Mouse (Mus musculus) adrenal gland, postnatal 4 days (tissue): ENCODE results near the gene Olfr1039. TPM values are rescaled to one million over a fixed set of nuclear protein-coding genes. Genes with fewer than 3 reads are reported as not detected.
"Not testable (repeated sequence)": the region's sequence is repeated elsewhere in the genome, so short reads cannot be mapped to it uniquely, and the experiment has no call there.

Experiments
- DNase-seq, 2 experiments: peaks; one replicate each; pipeline ENCODE4 v3.0.0; 2021 to 2022; ENCODE audit warnings: low spot score in 2 of 2, mixed read lengths in 2 of 2
- long read RNA-seq, 2 experiments: library from polyadenylated mRNA; stranded (forward); transcript quantifications; one replicate each; pipeline ENCODE4 v2.0.0; 2021
- total RNA-seq, 2 experiments: library from RNA; stranded (reverse); gene quantifications; 2 replicates each; pipeline ENCODE4 v1.2.3; 2021

The Olfr1039 gene
- not detected for total RNA-seq
- long read RNA-seq, experiment 1 = 0 reads
- long read RNA-seq, experiment 2 = 0 reads

GRCm38 (mm10) chr2:86135828-86136227 is at the start of gene Olfr1039:
Olfr1039 (minus strand) TSS chr2:86135928.
- no peak for DNase-seq

- DNase-seq = no peak
These were observed 44.2 kb upstream of the Olfr1039 start for GRCm38 (mm10) chr2:86179950-86180349.

- no peak for DNase-seq
These were observed 42.0 kb upstream of the Olfr1039 start, which contains the start of gene Olfr1044 for GRCm38 (mm10) chr2:86177720-86178119. Olfr1044 (minus strand) TSS chr2:86177820.

GRCm38 (mm10) chr2:86175422-86175821 is 39.7 kb upstream of the Olfr1039 start:
- DNase-seq = not testable (repeated sequence)

- no peak for DNase-seq
These were observed 31.7 kb upstream of the Olfr1039 start, which contains the start of gene Olfr1043 for GRCm38 (mm10) chr2:86167422-86167821. Olfr1043 (minus strand) TSS chr2:86167522.

GRCm38 (mm10) chr2:86161738-86162137 is 26.0 kb upstream of the Olfr1039 start, which contains the start of gene Olfr1042:
Olfr1042 (minus strand) TSS chr2:86161838.
- DNase-seq = no peak

GRCm38 (mm10) chr2:86146632-86147031 is 10.9 kb upstream of the Olfr1039 start, which contains the start of gene Olfr1040:
Olfr1040 (minus strand) TSS chr2:86146732.
- DNase-seq = no peak

GRCm38 (mm10) chr2:86087285-86087684 is 48.4 kb downstream of the Olfr1039 start, which contains the start of gene Olfr1037:
Olfr1037 (minus strand) TSS chr2:86087385.
- DNase-seq = no peak

- DNase-seq = not testable (repeated sequence)
These were observed 55.2 kb downstream of the Olfr1039 start for GRCm38 (mm10) chr2:86080478-86080877.

Other genes starting within 250 kb of the Olfr1039 start
- gene Olfr1024, start 230.9 kb downstream of the Olfr1039 start, total RNA-seq = not detected
- gene Olfr1025-ps1, start 220.7 kb downstream of the Olfr1039 start, total RNA-seq = not detected
- gene Olfr1026, start 214.4 kb downstream of the Olfr1039 start, total RNA-seq = not detected
- not detected for gene Olfr1028, start 185.5 kb downstream of the Olfr1039 start, total RNA-seq
- not detected for gene Olfr1029, start 162.0 kb downstream of the Olfr1039 start, total RNA-seq
- not detected for gene Olfr1030, start 156.7 kb downstream of the Olfr1039 start, total RNA-seq
- gene Olfr1031, start 145.6 kb downstream of the Olfr1039 start, total RNA-seq = not detected
- not detected for gene Olfr1032, start 130.4 kb downstream of the Olfr1039 start, total RNA-seq
- gene Olfr1033, start 115.3 kb downstream of the Olfr1039 start, total RNA-seq = 1 to 10 TPM; 3.2 to 6.0 TPM
- gene Olfr1034, start 90.1 kb downstream of the Olfr1039 start, total RNA-seq = under 1 TPM; 0.11 to 0.31 TPM
- gene Olfr1036, start 61.9 kb downstream of the Olfr1039 start, total RNA-seq = not detected
- not detected for gene Olfr1037, start 48.5 kb downstream of the Olfr1039 start, total RNA-seq
- gene Olfr1040, start 10.8 kb upstream of the Olfr1039 start, total RNA-seq = not detected
- not detected for gene Olfr1042, start 25.9 kb upstream of the Olfr1039 start, total RNA-seq
- gene Olfr1043, start 31.6 kb upstream of the Olfr1039 start, total RNA-seq = not detected
- gene Olfr1044, start 41.9 kb upstream of the Olfr1039 start, total RNA-seq = not detected
- not detected for gene Olfr52, start 49.8 kb upstream of the Olfr1039 start, total RNA-seq
- not detected for gene Olfr1045, start 67.1 kb upstream of the Olfr1039 start, total RNA-seq
- not detected for gene Olfr1046, start 83.4 kb upstream of the Olfr1039 start, total RNA-seq
- not detected for gene Olfr1047, start 95.5 kb upstream of the Olfr1039 start, total RNA-seq
- not detected for gene Olfr1048, start 104.4 kb upstream of the Olfr1039 start, total RNA-seq
- not detected for gene Olfr1049, start 122.4 kb upstream of the Olfr1039 start, total RNA-seq
- gene Olfr1051, start 143.2 kb upstream of the Olfr1039 start, total RNA-seq = not detected
- gene Olfr1052, start 156.5 kb upstream of the Olfr1039 start, total RNA-seq = not detected
- not detected for gene Olfr1053, start 179.4 kb upstream of the Olfr1039 start, total RNA-seq
- not detected for gene Olfr1054, start 199.5 kb upstream of the Olfr1039 start, total RNA-seq
- gene Olfr1055, start 214.4 kb upstream of the Olfr1039 start, total RNA-seq = not detected
- gene Olfr1056, start 226.5 kb upstream of the Olfr1039 start, total RNA-seq = not detected
- gene Olfr1057, start 242.5 kb upstream of the Olfr1039 start, total RNA-seq = not detected